Mouse (Mus musculus): Measurements from ENCODE around the gene Spata18. TPM values are rescaled to one million over a fixed set of nuclear protein-coding genes. Genes with fewer than 3 reads are reported as not detected.

The Spata18 gene
- polyA plus RNA-seq (2012; rRNA removed): 0.62 and 0.98 TPM in 2 replicates

DNA sequence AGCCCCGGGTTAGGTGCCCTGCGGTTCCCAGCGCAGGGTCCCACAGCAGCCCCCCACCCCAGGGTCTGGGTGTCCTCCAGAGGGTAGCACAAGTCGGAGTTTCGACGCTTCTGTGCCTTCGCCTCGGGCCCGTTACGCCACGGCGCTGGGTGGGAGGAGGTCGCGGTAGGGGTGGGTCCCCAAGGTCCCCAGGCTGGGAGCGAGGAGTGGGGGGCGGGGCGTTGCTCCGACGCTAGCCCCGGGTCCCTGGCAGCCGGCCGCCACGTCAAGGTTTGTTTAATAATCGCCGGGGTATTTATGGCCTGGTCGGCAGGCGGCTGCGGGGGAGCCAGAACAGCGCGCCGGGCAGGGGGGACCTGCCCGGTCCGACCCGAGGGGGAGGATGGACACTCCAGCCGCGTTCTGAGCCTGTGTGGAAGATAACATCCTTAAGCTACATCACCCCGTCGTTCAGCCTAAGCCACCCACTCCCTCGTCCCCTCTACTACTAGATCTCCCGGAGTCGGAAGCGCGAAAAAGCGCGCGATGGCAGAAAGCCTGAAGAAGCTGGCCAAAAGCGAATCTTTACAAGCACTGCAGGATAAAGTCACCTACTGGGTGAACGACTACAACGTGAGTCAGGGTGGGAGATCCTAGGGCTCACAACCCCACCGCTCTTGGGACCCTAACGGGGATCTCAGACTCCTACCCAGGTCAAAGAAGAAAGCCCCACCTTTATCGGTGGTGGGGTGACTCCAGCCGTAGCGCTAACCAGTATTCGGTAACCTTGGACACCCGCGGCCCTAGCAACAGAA lies at the start of gene Spata18:
Gene Spata18, plus strand, starts transcription at position 319 of the 794 bp plus-strand sequence.

DNA sequence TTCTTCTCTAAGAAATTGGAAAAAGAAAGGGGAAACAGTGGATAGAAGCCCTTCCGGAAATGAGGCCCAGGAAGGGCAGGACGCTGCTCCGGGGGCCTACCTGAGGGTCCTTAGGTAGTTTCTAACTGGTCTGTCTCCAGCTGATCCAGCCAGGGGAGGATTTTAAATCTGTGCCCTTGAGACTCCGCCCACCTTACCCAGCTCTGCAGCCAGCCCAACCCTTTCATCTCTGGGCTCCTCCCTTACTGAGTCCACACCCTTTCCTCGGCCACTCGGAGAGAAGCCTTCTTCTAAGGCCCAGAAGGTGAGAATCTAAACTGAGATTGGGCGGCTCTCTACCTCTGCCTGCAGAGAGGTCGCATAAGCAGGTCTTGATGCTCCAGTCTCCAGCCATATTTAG lies 18.9 kb upstream of the Spata18 start, which contains the start of gene Lrrc66:
Gene Lrrc66, minus strand, starts transcription at position 236 of the 400 bp plus-strand sequence.

DNA sequence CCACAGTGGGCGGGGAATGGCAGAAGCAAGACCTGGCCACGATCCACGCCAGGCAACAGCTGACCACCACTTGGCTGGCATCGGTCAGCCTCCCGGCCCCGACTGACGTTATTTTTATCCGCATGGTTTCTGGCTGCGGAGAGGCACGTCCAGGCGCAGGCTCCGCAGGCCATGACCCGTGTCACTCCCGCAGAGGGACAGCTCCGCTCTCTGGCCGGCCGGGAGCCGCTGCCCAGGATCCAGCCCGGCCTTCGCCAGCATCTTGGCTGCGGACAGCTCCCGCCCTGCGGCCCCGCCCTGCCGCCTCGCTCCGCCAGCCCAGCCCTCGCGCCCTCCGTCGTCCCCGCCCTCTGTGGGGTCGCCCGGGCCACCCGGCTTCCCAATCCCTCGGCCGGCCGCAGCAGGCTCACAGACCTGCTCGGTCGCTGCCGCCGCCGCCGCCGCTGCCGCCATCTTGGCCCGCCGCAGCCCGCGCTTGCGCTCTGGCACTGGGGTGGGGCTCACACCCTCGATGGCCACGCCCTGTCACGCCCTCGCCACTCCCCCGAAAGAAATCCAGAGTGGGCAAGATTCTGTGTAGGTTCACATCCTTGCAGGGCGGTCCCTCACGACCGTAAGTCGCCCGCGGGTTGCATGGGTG lies 3.8 kb upstream of the Spata18 start, which contains the start of gene Sgcb:
Gene Sgcb, minus strand, starts transcription at position 530 of the 640 bp plus-strand sequence.

Other genes with a start within 250 kb of the Spata18 start
- 0.40 and 1.4 TPM in 2 replicates for gene Cwh43, start 245.3 kb upstream of the Spata18 start, polyA plus RNA-seq (2012; rRNA removed)
- gene Dcun1d4, start 170.4 kb upstream of the Spata18 start, polyA plus RNA-seq (2012; rRNA removed): 36.3 and 37.1 TPM in 2 replicates
- gene Lrrc66, start 18.9 kb upstream of the Spata18 start, polyA plus RNA-seq (2012; rRNA removed): not detected in 2 replicates
- gene Sgcb, start 3.6 kb upstream of the Spata18 start, polyA plus RNA-seq (2012; rRNA removed): 31.3 and 34.0 TPM in 2 replicates